Mouse (Mus musculus) CD8-positive naive resting alpha-beta T cell, adult 2 months (primary cell): ENCODE results near the gene Cst11.
"Not testable (repeated sequence)": the region's sequence is repeated elsewhere in the genome, so short reads cannot be mapped to it uniquely, and the experiment has no call there.

Source experiments
- DNase-seq, 2 experiments: peaks; one replicate each; pipeline ENCODE4 v3.0.0; 2022; ENCODE audit warnings: low read depth in 2 of 2, low spot score in 2 of 2

The Cst11 gene

GRCm38 (mm10) chr2:148771397-148771796 is at the start of gene Cst11:
Gene Cst11, minus strand, starts transcription at chr2:148771497.
- DNase-seq: not testable (repeated sequence)

DNA sequence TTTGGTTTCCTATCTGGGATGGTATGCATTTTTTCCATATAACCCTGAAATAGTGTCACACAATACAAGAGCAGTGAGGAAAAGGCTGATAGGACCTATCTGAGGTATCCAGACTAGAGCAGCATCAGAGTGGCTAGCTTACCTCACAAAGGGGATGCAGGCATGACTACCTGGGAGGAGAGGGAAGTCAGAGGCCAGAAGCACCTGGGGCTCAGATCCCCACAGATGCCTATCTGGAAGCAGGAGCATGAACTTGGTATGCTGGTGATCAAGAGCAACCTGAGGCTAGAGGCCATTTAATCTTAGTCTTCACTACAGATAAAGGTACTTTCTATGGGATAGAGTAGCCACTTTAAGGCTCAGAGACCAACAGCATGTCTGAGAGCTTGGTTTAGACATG is 48.6 kb upstream of the Cst11 start, which contains the start of gene Cst13:
Gene Cst13 (plus strand): TSS at position 173 of the 400 bp plus-strand sequence.
- no peak for DNase-seq

GRCm38 (mm10) chr2:148806696-148807095 is 35.4 kb upstream of the Cst11 start:
- DNase-seq: no peak

DNA sequence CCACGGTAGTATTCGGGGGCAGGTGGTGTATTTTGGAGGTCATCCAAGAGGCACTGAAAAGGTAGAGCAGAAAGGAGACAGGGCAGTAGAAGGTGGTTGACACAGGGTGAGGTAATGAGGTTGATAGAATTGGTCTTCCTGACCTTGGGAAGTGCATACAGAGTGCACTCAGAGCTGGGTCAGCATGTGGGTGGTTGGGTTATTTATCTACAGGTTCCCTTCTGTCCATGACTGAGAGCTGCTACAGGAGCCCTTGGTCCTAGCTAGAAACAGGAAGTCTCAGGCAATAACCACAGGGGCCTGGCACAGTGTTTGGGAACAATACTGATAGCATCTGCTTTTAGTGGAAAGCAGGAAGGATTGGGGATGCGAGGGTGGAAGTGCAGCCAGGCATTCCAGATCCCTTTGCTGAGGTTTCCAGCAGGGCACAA is 30.2 kb upstream of the Cst11 start:
- DNase-seq: no peak

DNA sequence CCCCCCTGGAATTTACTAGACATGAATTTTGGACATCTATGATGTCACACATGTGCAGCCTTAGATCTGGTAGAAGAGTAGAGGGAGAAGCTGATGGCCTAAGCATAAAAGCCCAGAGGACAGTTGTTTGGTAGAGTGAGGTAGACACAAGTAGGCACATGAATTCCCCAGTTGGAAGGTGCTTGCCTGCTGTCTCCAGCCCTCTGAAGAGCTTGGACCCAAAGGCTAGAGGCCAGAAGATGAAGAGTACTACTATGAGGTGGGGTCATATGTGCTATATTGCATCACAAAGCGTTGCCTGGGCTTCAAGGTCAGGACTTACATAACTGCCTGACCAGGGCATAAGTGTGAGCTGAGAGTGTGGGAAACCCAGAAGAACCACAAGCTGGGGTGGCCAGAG is 27.2 kb upstream of the Cst11 start, which contains the start of gene Cst8:
Gene Cst8 (plus strand): TSS at position 301 of the 400 bp plus-strand sequence.
- no peak for DNase-seq

GRCm38 (mm10) chr2:148789142-148789541 is 17.8 kb upstream of the Cst11 start, which contains the start of gene Cst12:
Gene Cst12, plus strand, starts transcription at chr2:148789361.
- DNase-seq: no peak

- DNase-seq: no peak
Measured at GRCm38 (mm10) chr2:148781709-148782108, 10.4 kb upstream of the Cst11 start, which contains the start of gene 8030411F24Rik. Gene 8030411F24Rik, plus strand, starts transcription at chr2:148782009.

DNA sequence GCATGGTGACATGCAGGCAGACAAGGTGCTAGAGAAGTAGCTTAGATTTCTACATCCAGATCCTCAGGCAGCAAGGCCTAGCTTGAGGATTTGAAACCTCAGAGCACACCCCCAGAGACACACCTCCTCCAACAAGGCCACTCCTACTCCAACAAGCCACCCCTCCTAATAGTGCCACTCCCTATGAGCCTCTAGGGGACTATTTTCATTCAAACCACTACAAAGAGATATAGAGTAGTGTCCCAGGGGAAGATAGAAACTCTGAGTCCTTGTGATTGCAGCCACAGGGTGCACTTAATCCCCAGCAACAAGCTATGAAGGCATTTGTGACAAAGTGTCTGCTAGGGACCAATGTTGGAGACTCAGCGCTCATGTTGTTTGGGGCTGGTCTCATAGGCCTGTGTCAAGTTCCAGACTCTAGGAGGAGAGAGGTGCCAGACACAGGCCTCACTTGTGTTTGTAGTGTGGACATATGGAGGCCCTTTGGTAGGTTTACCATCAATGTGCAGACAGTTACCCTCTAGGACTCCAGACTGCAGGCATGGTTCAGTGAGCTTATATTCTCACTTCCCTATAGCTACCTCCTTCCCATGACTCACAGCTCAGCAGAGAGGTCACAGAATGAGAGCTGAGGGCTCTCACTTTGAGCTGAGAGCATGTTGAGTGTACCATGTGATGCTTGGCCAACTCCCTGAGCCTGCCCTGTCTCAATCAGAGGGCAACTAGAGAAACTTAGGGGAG is 7.5 kb downstream of the Cst11 start:
- no peak for DNase-seq

GRCm38 (mm10) chr2:148754310-148754846 is 16.9 kb downstream of the Cst11 start:
- no peak for DNase-seq

- DNase-seq: peak; percentile 48 to 63
Measured at GRCm38 (mm10) chr2:148751893-148752813, 19.1 kb downstream of the Cst11 start.

DNA sequence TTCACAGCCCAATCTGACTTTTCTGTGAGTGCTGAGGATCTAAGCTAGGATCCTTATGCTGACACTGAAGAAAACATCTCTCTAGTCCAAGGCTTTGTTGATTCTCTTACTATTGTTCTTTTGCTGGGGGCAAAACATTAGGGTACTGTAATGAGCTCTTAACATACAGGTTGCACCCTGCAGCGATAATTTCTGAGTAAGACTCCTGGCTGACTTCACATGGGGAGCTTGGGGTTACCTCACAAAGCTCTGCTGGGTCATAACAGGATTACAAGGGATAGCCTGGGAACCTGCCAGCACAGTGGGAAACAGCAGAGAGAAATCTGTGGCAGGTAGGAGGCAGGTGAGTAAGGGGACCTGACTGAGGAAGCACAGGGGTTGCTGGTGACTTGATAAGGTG is 21.2 kb downstream of the Cst11 start, which contains the start of gene Cstl1:
Gene Cstl1 (plus strand): TSS at position 301 of the 400 bp plus-strand sequence.
- DNase-seq: no peak

GRCm38 (mm10) chr2:148743846-148744407 is 27.4 kb downstream of the Cst11 start:
- no peak for DNase-seq

- DNase-seq: no peak
Measured at GRCm38 (mm10) chr2:148743001-148743400, 28.3 kb downstream of the Cst11 start.

DNA sequence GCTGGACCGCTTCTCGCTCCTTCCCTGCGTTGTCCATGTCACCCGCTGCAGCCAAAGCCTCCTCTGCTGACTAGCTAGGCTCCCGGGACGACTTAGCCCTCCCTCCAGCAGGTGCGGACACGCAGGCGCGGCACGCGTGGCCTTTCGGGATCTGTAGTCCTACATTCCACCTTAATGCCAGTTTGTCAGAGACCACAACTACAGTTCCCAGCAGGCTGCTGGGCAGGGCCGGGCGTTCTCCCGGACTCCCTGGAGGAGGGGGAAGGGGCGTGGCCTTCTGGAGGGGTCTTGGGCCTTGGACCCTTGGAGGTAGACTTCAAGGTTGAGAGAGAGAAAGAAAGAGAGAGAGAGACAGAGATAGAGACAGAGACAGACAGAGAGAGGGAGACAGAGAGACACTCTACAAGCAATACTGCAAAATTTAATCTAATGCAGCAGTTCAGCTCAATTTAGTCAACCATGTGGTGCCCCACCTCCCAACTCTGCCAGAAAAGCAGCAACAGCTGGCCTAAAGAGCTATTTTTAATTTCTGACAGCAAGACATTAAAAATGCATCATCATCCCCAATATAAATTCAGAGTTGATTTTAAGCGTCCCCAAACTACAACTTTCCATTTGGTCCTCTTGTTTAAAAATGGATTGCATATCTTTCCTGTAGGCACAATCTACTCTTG is 38.8 kb downstream of the Cst11 start, which contains the start of gene Napb:
Gene Napb (minus strand): TSS at position 141 of the 674 bp plus-strand sequence.
- peak; percentile 38 to 45 for DNase-seq

- DNase-seq: peak in 1 of 2 experiments; percentile 2
Measured at GRCm38 (mm10) chr2:148731614-148732326, 39.5 kb downstream of the Cst11 start.

DNA sequence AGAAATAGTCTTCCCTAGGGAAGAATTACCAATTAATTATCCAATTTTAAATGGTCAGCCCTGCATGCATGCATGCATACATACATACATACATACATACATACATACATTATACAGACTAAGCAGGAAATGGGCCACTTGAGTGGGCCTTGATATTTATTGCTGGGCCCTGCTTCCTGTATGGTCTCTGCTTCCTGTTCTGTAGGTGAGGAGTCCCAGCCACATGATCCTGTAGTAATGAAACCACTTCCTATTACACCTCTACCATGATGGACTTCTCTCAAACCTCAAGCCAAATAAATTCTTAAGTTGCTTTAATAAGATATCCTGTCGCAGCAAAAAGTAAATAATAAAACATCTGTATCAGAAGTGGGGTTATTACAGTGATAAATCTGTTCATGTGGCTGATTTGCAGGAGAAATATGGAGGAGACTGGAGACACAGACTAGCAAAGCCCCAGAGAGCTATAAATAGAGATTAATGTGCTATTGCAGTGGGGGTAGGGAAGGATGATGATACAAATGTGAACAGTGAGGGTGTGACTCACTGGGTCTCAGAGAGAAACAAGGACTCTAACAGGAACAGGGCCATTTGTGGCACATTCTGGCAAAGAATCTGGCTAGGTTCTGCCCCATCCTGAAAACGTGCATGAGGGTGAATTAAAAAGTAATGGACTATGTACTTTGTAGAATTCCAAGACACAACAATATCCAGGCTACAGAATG is 51.9 kb downstream of the Cst11 start:
- no peak for DNase-seq
